Mouse (Mus musculus) adipocyte (in vitro differentiated cells): Measurements from ENCODE around the gene Zfp36l3.
A peak's percentile ranks its signal among the peaks of the same experiment; 100 is the strongest.

Experiments used
- DNase-seq: peaks from one replicate; pipeline ENCODE4 v3.0.0-alpha.2; 2016; ENCODE audit warnings: low spot score

The Zfp36l3 gene

GRCm38 (mm10) chrX:53776276-53776675, at the start of gene Zfp36l3:
Gene Zfp36l3 (minus strand): TSS chrX:53776394.
- no peak for DNase-seq

- peak; percentile 45 for DNase-seq
Measured at GRCm38 (mm10) chrX:53799074-53799473, 22.9 kb upstream of the Zfp36l3 start.

- peak; percentile 14 for DNase-seq
Measured at GRCm38 (mm10) chrX:53797519-53797918, 21.3 kb upstream of the Zfp36l3 start, which contains the start of gene Xlr. Gene Xlr (minus strand): TSS chrX:53797706.

GRCm38 (mm10) chrX:53757736-53758135, 18.5 kb downstream of the Zfp36l3 start, which contains the start of gene 1700013H16Rik:
Gene 1700013H16Rik (minus strand): TSS chrX:53757831.
- no peak for DNase-seq

- no peak for DNase-seq
Measured at GRCm38 (mm10) chrX:53752851-53753250, 23.3 kb downstream of the Zfp36l3 start.

- no peak for DNase-seq
Measured at GRCm38 (mm10) chrX:53728967-53729366, 47.2 kb downstream of the Zfp36l3 start.

GRCm38 (mm10) chrX:53724596-53724995, 51.6 kb downstream of the Zfp36l3 start, which contains the start of gene 4930502E18Rik:
Gene 4930502E18Rik (plus strand): TSS chrX:53724826.
- DNase-seq: no peak
